Mouse (Mus musculus): ENCODE measurements around the gene Cd80.

The Cd80 gene

DNA sequence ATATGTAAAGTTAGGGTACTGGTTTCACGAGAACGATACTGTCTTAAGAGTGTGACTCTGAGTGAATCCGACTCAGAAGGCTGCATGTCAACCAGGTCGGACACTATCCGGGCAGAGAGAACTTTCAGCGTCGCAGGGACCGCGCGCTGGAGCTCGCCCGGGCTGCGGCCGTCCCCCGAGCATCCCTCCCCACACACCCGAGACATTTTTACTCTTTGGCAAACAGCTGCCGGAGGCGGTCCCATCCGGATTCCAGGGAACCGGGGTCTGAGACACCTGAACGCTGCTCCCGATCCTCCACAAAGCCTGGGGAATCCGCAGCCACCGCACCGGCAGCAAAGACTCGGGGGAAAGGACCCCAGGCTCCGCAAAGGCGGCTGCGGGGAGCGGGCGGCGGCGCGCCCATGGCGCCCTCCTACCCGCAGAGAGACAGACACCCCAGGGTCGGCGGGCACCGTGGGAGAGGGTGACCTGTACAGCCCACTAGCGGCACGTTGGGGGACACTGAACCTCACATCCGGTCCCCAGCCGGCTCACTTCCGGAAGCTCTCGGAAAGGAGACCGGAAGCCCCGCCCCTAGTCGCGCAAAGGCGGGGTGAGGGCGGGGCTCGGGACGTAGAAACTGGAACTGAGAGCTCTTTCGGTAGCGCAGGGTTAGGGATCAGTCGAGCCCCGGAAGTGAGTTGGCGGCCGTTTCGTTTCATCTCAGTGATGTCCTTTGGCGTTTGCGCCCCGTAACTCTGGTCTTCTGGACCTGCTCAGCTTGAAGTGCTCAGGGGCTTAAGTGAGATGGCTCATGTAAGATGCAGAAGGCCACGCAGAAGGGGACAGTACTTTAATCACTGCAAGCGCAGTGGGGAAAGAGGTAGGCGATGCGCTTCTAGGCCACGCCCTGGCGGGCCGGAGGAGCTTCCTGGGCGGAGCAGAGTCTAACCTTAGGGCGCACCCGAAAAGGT is 67.0 kb downstream of the Cd80 start, which contains the start of gene Timmdc1:
Gene Timmdc1 (minus strand): TSS at position 535 of the 956 bp plus-strand sequence.
- DNase-seq (ENCODE audit: low read depth, low spot score), result peak; percentile 97

DNA sequence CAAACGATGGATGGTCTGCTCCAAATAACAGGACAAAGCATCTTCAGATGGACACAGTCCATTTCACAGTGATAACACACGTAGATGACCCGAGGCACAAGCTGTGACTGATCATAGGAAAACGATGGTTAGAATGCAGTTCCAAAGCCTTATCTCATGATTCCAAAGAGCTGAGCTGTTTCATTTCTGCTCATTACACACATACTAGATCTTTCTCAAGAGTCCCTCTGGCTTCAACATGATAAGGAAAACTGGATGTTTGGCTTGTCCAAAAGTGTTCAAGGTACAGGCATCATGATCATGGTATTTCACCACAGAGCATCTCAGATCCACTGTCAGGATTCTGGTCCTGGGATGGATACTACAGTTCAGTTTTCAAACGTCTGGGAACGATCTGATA is 70.9 kb downstream of the Cd80 start:
- no peak for DNase-seq (ENCODE audit: low read depth, low spot score)

GRCm38 (mm10) chr16:38536544-38537146 is 81.3 kb downstream of the Cd80 start:
- DNase-seq (ENCODE audit: low read depth, low spot score), result peak; percentile 92

DNA sequence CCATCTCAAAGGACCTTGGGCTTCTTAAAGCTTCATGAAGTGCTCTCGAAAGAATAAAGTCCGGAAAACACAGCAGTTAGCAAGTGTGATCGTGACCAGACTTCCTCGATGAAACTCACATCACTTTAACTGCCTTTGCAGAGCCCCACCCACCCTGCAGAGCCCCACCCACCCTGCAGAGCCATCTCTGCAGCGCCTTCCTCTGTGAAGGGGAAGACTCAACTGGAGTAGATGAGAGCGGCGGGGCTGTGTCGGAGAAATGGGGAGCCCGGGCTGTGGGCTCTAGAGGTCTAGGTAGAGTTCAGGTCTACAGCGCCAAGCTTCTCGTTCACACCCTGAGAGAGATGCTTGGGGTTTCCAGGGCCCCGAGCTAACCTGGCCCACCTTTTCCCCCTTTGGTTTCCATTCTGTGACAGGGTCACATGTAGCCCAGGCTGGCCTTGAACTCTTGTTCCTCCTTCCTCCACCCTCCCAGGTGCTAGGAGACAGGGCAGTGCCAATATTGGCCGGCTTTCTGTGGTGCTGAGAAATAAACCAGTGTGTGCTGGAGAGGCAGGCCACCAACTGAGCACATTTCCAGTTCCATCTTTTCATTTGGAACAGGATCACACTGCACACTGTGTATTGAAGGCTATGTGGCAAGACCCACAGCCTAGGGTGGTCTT is 83.5 kb downstream of the Cd80 start:
- DNase-seq (ENCODE audit: low read depth, low spot score), result peak; percentile 76

Measured in R1 (cell line).